Mouse (Mus musculus): ENCODE results near the gene Dnah14.
A peak's percentile ranks its signal among the peaks of the same experiment; 100 is the strongest.

Dnah14 gene

DNA sequence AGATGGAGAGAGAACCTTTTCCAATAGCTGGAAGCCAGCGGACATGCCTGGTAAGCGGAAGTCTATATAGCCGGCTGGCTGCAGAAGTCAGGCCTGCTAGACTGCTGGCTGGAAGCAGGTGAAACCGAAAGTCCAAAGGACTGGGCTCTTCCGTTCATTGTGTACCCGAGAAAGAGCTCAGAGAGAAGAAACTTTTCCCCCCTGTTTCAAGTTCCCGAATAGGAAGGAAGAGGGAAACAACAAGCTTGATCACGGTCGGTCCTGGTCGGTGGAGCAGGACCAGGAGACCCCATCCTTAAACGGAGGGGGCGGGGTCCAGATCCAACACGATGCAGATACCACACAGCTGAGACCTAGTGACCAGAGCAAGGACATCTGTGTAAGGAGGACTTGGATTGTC is 276.1 kb downstream of the Dnah14 start:
- no peak for DNase-seq (ENCODE audit: low read depth, low spot score)

DNA sequence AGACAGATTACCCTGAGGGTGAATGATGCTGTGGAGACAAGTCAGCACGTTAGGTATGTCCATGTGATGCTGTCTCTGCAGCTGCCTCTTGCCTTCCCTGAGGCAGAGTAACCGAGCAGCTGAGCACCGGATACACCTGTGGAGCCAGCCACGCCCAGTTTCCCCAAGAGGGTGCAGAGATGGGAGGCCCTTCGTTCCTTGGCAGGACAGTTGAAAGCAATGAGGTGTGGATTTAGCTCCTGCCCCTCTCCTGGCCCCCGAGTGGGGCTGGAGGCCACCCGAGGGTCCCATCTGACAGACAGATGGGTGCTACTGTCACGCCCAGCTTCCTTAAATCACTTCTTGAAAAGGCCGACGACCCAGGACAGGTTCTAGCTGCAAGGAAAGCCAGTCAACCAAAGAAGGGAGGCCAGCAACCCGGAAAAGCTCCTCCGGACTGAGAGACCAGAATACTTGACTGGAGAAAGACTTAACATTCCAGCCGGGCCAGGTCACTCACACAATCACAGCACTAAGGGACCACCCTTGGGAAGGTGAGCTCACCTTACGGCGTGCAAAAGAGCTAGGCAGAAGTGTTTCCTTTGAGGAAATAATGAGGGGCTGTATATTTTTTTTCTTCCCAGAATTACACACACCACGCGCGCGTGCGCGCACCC is 276.9 kb downstream of the Dnah14 start:
- peak; percentile 49 for DNase-seq (ENCODE audit: low read depth, low spot score)

DNA sequence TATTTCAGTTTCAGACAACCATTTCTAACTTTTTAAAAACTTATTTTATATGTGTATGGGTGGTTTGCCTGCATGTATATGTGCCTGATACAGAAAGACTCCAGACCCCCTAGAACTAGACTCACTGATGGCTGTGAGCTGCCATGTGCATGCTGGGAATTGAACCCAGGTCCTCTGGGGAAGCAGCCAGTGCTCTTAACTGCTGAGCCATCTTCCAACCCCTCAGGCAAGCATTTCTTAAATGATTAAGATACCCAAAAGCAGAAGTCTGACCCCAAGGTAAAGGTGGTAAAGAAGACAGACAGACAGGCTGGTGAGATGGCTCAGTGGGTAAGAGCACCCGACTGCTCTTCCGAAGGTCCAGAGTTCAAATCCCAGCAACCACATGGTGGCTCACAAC is 278.5 kb downstream of the Dnah14 start:
- DNase-seq (ENCODE audit: low read depth, low spot score): no peak

DNA sequence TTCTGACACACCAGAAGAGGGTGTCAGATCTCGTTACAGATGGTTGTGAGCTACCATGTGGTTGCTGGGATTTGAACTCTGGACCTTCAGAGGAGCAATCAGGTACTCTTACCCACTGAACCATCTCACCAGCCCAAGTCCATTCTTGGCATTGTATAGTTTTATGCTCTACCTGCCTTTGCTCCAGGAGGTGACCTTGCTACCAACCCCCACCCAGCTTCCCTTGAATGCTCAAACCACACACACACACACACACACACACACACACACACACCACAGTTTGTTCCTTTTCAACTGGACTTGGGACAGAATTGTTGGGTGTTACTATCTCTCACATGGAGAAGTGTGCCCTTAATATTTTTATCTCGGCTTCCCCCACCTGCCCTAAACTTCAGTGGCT is 280.0 kb downstream of the Dnah14 start:
- no peak for DNase-seq (ENCODE audit: low read depth, low spot score)

- DNase-seq (ENCODE audit: low read depth, low spot score): peak; percentile 52
These were observed 284.3 kb downstream of the Dnah14 start for GRCm38 (mm10) chr1:181860659-181861058.

- no peak for DNase-seq (ENCODE audit: low read depth, low spot score)
These were observed 285.0 kb downstream of the Dnah14 start for GRCm38 (mm10) chr1:181861181-181861902.

DNA sequence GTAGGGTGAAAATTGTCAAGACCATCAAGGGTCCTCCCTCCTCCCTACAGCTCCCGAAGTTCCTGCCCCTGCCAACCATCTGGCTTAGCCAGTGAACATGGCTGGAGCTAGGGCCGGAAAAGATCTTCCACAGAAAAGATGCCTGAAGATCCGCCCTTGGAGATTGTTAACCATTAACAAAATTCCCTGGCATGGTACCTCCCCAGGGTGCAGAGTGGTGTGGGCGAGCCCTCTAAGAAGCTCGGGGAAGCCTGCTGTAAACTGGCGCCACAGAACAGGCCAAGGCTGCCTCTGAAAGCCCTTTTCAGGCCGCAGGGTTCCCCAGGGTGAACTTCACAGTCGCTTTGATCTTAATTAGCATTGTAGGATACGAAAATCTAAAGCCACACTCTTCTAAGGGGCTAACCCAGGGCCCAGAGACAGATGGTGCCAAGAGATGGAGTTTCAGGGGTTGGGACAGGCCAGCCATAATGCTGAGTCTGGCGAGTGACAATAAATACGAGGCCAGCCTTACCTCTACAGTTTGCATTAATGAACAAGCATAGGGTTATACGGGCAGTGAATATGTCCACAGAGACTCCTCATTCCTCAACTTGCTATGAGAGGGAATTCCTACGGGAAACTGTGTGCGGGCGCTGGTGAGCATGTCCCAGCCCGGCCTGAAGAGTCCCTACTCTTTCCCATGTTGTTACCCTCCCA is 286.5 kb downstream of the Dnah14 start:
- no peak for DNase-seq (ENCODE audit: low read depth, low spot score)

GRCm38 (mm10) chr1:181863431-181863830 is 287.1 kb downstream of the Dnah14 start:
- DNase-seq (ENCODE audit: low read depth, low spot score): no peak

All from forelimb bud, embryonic 11.5 days (tissue).